Mouse (Mus musculus): ENCODE measurements at regions not wholly inside any gene's neighbourhood (a gene's known extent, or its start where the extent isn't known, plus 50 kb on each side); places are given as distances from the start of the nearest gene placed in this dataset.

GRCm38 (mm10) chr19:56046784-56047390 is 240.1 kb upstream of the Habp2 start:
- no peak for TF ChIP-seq CTCF (IDR thresholded peaks at IDR 0.05; ENCODE audit: low read depth)
- no peak for TF ChIP-seq EP300 (IDR thresholded peaks at IDR 0.05; ENCODE audit: low read depth)
